Mouse (Mus musculus): Measurements from ENCODE around the gene Stpg3. TPM values are rescaled to one million over a fixed set of nuclear protein-coding genes. Genes with fewer than 3 reads are reported as not detected.
A peak's percentile ranks its signal among the peaks of the same experiment; 100 is the strongest.

The Stpg3 gene
- polyA plus RNA-seq, 1 experiment from 2014 or later = not detected

DNA sequence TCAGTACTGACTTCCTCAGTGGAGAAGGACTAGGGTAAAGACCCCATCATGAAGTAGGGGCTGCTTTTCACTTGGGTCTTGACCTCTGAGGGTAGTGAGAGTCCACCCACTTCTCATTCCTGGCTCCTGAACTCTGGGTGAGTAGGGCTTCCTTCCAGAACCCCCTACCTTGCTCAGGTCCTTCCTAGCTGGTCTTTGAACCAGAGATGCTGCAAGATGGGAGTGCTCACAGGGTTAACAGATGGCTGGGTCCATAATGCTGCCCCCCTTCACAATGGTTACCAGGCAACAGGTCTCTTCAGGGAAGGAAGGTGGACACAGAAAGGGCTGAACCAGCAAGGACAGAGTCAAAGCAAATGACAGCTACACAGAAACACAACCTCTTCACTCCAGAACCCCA, 4.0 kb upstream of the Stpg3 start, which contains the start of gene Fam166a:
TSS of gene Fam166a (plus strand) at position 301 of the 400 bp plus-strand sequence.
- Histone ChIP-seq H3K27me3 (ENCODE audit: insufficient read depth, poor library complexity, severe bottlenecking) (peaks cover 5% of the 10 kb centered on the region; the same call in 1 of the 2 replicates), H3K4me3 (no peak within 1 kb of the TSS), H3K4me1 (replicated peaks) (peaks cover 22% of the 10 kb centered on the region), H3K27ac (no peak within 1 kb of the TSS), H3K9me3 (no peaks in the 10 kb centered on the region), H3K36me3 (peaks cover 25% of the 10 kb centered on the region)
- no peak for DNase-seq (ENCODE audit: low spot score)

DNA sequence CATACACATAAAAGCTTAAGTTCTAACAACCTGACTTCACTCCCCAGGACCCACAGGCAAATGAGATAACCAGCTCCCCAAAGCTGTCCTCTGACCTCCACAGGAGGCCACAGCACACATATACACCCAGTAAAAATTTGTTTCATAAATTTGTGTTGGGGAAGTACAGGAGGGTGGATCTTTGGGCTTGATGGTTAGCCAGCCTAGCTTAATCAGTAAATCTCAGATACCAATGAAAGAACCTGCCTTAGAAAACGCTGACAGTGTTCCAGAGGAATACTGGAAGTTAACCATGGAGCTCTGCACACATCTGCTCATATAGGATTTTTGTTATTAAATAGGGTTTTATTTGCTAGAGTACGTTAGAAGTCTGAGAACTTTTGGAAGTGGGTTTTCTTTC, 3.2 kb upstream of the Stpg3 start:
- no peak for DNase-seq (ENCODE audit: low spot score)

GRCm38 (mm10) chr2:25213266-25213865, 1.1 kb downstream of the Stpg3 start:
- peaks cover 28% of the 10 kb centered on the region for H3K4me1 ChIP-seq (replicated peaks)
- WGBS = 70% methylated on average over 23 of the region's 23 CpGs
- H3K36me3 ChIP-seq = peaks cover 9% of the 10 kb centered on the region
- peaks cover 18% of the 10 kb centered on the region; the same call in 1 of the 2 replicates for H3K27me3 ChIP-seq (ENCODE audit: insufficient read depth, poor library complexity, severe bottlenecking)
- no peaks in the 10 kb centered on the region for H3K9me3 ChIP-seq
- no peak overlapping the region for H3K4me3 ChIP-seq
- DNase-seq (ENCODE audit: low spot score) = no peak
- no peak overlapping the region for H3K27ac ChIP-seq

More for the DNA sequence above, 3.2 kb upstream of the Stpg3 start:
- Histone ChIP-seq H3K4me3 (no peak overlapping the region), H3K9me3 (no peaks in the 10 kb centered on the region), H3K36me3 (peaks cover 17% of the 10 kb centered on the region), H3K4me1 (replicated peaks) (peaks cover 16% of the 10 kb centered on the region), H3K27ac (no peak overlapping the region), H3K27me3 (ENCODE audit: insufficient read depth, poor library complexity, severe bottlenecking) (peaks cover 13% of the 10 kb centered on the region; the same call in 1 of the 2 replicates)
- 73% methylated on average over 2 of the region's 2 CpGs for WGBS

- DNase-seq (ENCODE audit: low spot score) = peak; percentile 94
- Histone ChIP-seq H3K36me3 (peaks cover 31% of the 10 kb centered on the region), H3K27ac (peak within 1 kb of the TSS; percentile 99), H3K4me1 (replicated peaks) (peaks cover 27% of the 10 kb centered on the region), H3K9me3 (no peaks in the 10 kb centered on the region), H3K27me3 (ENCODE audit: insufficient read depth, poor library complexity, severe bottlenecking) (peaks cover 18% of the 10 kb centered on the region; the same call in 1 of the 2 replicates), H3K4me3 (peak within 1 kb of the TSS; percentile 93)
- WGBS = under 1% methylated on average over 44 of the region's 44 CpGs
These were observed 3.2 kb downstream of the Stpg3 start, which contains the start of gene Nelfb for GRCm38 (mm10) chr2:25211121-25211670. TSS of gene Nelfb (minus strand) at chr2:25211489.

DNA sequence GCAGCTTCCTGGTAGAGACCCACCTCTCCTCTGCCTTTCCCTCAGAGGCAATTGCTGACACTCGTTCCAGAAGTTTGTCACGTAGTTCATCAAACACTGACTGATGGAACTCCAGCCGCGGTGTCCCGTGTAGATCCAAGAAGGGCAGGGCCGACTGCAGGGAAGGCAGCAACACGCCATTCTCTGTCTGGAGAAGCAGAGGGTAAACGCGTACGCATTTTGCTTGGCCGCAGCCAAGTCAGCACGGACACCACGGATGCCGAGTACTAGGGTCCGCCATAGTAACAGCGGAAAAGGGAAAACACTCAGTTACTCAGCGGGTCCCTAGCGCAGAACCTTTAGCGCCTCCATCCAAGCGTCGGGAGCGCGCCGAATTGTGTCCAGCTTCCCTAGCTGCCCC, 3.8 kb downstream of the Stpg3 start:
- no peaks in the 10 kb centered on the region for H3K9me3 ChIP-seq
- peaks cover 27% of the 10 kb centered on the region for H3K4me1 ChIP-seq (replicated peaks)
- no peak for DNase-seq (ENCODE audit: low spot score)
- peaks cover 36% of the 10 kb centered on the region for H3K36me3 ChIP-seq
- peak overlapping the region; percentile 93 for H3K4me3 ChIP-seq
- H3K27ac ChIP-seq = peak overlapping the region; percentile 99
- peaks cover 18% of the 10 kb centered on the region; the same call in 1 of the 2 replicates for H3K27me3 ChIP-seq (ENCODE audit: insufficient read depth, poor library complexity, severe bottlenecking)
- WGBS = under 1% methylated on average over 24 of the region's 24 CpGs

GRCm38 (mm10) chr2:25207593-25207992, 6.8 kb downstream of the Stpg3 start:
- DNase-seq (ENCODE audit: low spot score) = no peak
- Histone ChIP-seq H3K4me3 (no peak overlapping the region), H3K36me3 (peaks cover 67% of the 10 kb centered on the region), H3K4me1 (replicated peaks) (peaks cover 24% of the 10 kb centered on the region), H3K27ac (no peak overlapping the region), H3K27me3 (ENCODE audit: insufficient read depth, poor library complexity, severe bottlenecking) (peaks cover 5% of the 10 kb centered on the region; the same call in 1 of the 2 replicates), H3K9me3 (no peaks in the 10 kb centered on the region)
- 85% methylated on average over 1 of the region's 1 CpGs for WGBS

GRCm38 (mm10) chr2:25203631-25204214, 10.7 kb downstream of the Stpg3 start:
- Histone ChIP-seq H3K4me3 (no peak overlapping the region), H3K36me3 (peaks cover 99% of the 10 kb centered on the region), H3K27ac (no peak overlapping the region), H3K4me1 (replicated peaks) (peaks cover under 1% of the 10 kb centered on the region; the same call in 1 of the 2 replicates), H3K9me3 (no peaks in the 10 kb centered on the region), H3K27me3 (ENCODE audit: insufficient read depth, poor library complexity, severe bottlenecking) (no peaks in the 10 kb centered on the region)
- no peak for DNase-seq (ENCODE audit: low spot score)
- WGBS = 79% methylated on average over 4 of the region's 4 CpGs

- peaks cover 74% of the 10 kb centered on the region for H3K36me3 ChIP-seq
- peaks cover 17% of the 10 kb centered on the region for H3K4me1 ChIP-seq (replicated peaks)
- H3K27me3 ChIP-seq (ENCODE audit: insufficient read depth, poor library complexity, severe bottlenecking) = peaks cover 21% of the 10 kb centered on the region
- WGBS = 97% methylated on average over 2 of the region's 2 CpGs
- no peak overlapping the region for H3K27ac ChIP-seq
- DNase-seq (ENCODE audit: low spot score) = no peak
- H3K9me3 ChIP-seq = no peaks in the 10 kb centered on the region
- H3K4me3 ChIP-seq = no peak overlapping the region
These were observed 13.8 kb downstream of the Stpg3 start for GRCm38 (mm10) chr2:25200631-25201030.

DNA sequence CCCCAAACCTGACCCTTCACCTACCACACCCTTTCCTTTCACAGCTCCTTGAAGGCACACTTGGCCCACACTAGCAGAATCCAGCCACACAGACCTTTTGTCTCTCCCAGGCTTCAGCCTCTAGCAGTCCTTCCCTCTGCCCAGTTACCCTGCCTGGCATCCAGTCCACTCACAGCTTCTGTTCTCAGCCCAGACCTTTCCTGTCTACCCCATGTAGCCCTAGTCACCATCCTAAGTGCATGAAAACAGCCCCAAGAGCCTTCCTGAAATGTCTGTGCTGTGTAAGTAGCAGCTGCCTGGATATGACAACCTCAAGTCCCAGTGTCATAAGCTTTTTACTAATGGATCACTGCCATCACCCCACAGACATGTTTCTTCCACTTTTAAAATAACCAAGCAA, 16.5 kb downstream of the Stpg3 start:
- peaks cover 43% of the 10 kb centered on the region for H3K27me3 ChIP-seq (ENCODE audit: insufficient read depth, poor library complexity, severe bottlenecking)
- no peaks in the 10 kb centered on the region for H3K9me3 ChIP-seq
- H3K27ac ChIP-seq = no peak overlapping the region
- H3K36me3 ChIP-seq = peaks cover 47% of the 10 kb centered on the region
- DNase-seq (ENCODE audit: low spot score) = no peak
- no peak overlapping the region for H3K4me3 ChIP-seq
- H3K4me1 ChIP-seq (replicated peaks) = peaks cover 34% of the 10 kb centered on the region

DNA sequence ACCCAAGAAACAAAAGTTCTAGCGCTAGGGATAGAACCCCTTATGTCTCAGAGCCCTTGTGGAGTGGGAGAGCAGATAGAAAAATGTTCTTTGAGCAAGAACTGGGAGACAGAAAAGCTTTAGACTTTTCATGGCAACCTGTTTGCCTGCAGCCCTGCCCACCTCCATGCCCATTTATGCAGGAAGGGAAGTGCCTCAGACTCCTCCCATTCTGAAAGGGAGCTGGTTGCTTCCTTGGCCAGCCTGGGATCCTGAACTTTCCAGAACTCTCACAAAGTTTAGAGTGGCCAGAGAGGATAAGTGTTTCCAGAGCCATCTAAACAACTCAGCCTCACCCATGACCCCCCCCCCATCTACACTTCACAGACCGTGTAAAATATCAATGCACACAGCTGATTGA, 17.2 kb downstream of the Stpg3 start:
- 29% methylated on average over 2 of the region's 2 CpGs for WGBS

DNA sequence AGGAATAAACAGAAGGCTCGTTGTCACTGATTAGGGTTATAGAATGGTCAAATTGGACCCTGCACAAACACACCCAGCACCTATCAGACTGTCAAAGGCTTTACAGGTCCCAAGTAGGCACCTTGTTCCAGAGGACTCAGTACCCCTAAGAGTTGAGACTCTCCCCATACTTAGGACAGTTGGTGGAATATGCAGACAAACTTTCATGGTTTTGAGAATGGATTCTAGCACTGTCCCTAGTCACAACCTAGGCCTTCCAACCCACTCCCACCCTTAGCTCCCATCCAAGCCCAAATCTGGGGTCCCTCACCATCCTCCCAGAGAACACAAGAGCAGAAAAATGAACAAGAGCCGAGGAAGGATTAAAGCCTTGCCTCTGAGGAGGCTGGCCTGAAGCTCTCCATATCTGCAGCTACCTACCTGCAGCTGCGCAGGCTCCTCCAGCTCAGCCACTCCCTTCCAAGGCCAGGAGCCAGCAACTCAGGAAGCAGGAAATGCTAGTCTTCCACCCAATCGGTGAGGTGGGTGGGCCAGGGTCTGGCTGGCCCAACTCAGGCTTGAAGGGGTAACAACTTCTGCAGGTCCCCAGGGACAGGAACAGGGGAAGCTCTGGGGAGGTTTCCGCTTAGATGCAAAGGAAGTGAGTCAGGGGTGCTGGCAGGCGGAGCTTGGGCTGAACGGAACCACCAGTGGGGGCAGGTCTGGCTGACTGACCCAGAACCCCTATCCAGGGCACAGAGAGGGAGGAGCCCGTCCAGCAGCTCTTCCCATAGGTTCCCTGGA, 18.1 kb downstream of the Stpg3 start, which contains the start of gene Tor4a:
TSS of gene Tor4a (minus strand) at position 715 of the 783 bp plus-strand sequence.
- H3K27ac ChIP-seq = no peak within 1 kb of the TSS; the same call in 1 of the 2 replicates
- DNase-seq (ENCODE audit: low spot score) = no peak
- H3K4me3 ChIP-seq = peak within 1 kb of the TSS; percentile 38
- H3K36me3 ChIP-seq = peaks cover 31% of the 10 kb centered on the region
- H3K4me1 ChIP-seq (replicated peaks) = peaks cover 34% of the 10 kb centered on the region
- 14% methylated on average over 8 of the region's 8 CpGs for WGBS
- H3K27me3 ChIP-seq (ENCODE audit: insufficient read depth, poor library complexity, severe bottlenecking) = peaks cover 43% of the 10 kb centered on the region
- no peaks in the 10 kb centered on the region for H3K9me3 ChIP-seq

More for the DNA sequence above, 17.2 kb downstream of the Stpg3 start:
- Histone ChIP-seq H3K4me3 (no peak overlapping the region), H3K9me3 (no peaks in the 10 kb centered on the region), H3K27ac (no peak overlapping the region), H3K4me1 (replicated peaks) (peaks cover 34% of the 10 kb centered on the region), H3K27me3 (ENCODE audit: insufficient read depth, poor library complexity, severe bottlenecking) (peaks cover 43% of the 10 kb centered on the region), H3K36me3 (peaks cover 40% of the 10 kb centered on the region)
- DNase-seq (ENCODE audit: low spot score) = no peak
